Mouse (Mus musculus): ENCODE measurements at regions not wholly inside any gene's neighbourhood (a gene's known extent, or its start where the extent isn't known, plus 50 kb on each side); places are given as distances from the start of the nearest gene placed in this dataset.

DNA sequence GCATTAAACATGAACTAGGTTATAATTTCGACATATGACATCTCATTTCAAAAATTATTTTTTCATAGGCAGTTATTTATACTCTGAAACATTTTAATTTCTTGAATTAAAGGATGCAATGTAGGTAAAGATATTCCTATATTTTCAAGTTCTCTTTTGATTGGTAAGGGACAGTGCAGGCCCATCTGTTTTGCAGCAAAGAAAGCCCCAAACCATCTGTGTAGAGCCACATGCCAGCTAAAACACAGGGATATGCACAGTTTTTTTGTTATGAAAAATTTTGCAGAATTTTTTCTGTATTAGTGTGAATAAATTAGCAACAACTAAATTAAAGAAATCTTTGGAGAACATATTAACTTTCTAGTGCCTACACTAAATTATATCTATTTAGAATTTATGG lies 567.3 kb downstream of the Prkd1 start:
- Histone ChIP-seq H3K27ac (replicated peaks; ENCODE audit: low read depth, low read length) (no peak overlapping the region), H3K4me2 (replicated peaks; ENCODE audit: low read depth, low read length, severe bottlenecking) (no peak overlapping the region), H3K9me3 (ENCODE audit: control insufficient read depth, low read length) (no peaks in the 10 kb centered on the region), H3K4me1 (ENCODE audit: control insufficient read depth, insufficient read depth, low read length) (no peaks in the 10 kb centered on the region), H3K4me3 (replicated peaks; ENCODE audit: low read length) (no peak overlapping the region), H3K9ac (ENCODE audit: low read depth, low read length, severe bottlenecking) (no peak overlapping the region), H3K27me3 (ENCODE audit: control insufficient read depth, insufficient read depth, low read length) (no peaks in the 10 kb centered on the region), H3K36me3 (ENCODE audit: control insufficient read depth, insufficient read depth, low read length) (no peaks in the 10 kb centered on the region)
- WGBS = 71% methylated on average over 1 of the region's 1 CpGs
- ATAC-seq (ENCODE audit: low FRiP score, low read depth) (no peak), DNase-seq (ENCODE audit: low spot score) (no peak)
- no peak for TF ChIP-seq POLR2A (IDR thresholded peaks at IDR 0.05; ENCODE audit: borderline replicate concordance, extremely low read depth, insufficient read depth, insufficient read length)

DNA sequence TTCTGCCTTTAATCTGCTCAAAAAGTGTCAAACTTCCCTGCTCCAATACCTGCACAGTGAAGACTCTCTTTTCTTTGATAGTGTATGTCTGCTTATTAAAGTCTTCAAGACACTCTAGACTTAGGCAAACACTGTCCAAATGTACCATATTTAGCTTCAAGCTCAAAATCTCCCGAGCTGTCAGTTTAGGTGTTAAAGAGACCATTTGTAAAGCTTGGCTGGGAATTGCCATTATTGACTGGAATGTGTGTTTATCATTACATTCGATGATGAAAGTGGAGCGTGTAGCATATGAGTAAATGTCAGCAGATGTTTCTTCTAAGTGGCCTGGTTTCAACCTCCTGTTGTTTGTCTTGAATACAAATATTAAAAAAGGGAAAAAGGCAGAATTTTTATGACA lies 564.4 kb downstream of the Prkd1 start:
- Histone ChIP-seq H3K27ac (replicated peaks; ENCODE audit: low read depth, low read length) (no peak overlapping the region), H3K9ac (ENCODE audit: low read depth, low read length, severe bottlenecking) (no peak overlapping the region), H3K27me3 (ENCODE audit: control insufficient read depth, insufficient read depth, low read length) (no peaks in the 10 kb centered on the region), H3K9me3 (ENCODE audit: control insufficient read depth, low read length) (no peaks in the 10 kb centered on the region), H3K4me1 (ENCODE audit: control insufficient read depth, insufficient read depth, low read length) (no peaks in the 10 kb centered on the region), H3K36me3 (ENCODE audit: control insufficient read depth, insufficient read depth, low read length) (no peaks in the 10 kb centered on the region), H3K4me3 (replicated peaks; ENCODE audit: low read length) (no peak overlapping the region), H3K4me2 (replicated peaks; ENCODE audit: low read depth, low read length, severe bottlenecking) (no peak overlapping the region)
- 42% methylated on average over 3 of the region's 3 CpGs for WGBS
- TF ChIP-seq POLR2A (IDR thresholded peaks at IDR 0.05; ENCODE audit: borderline replicate concordance, extremely low read depth, insufficient read depth, insufficient read length) = no peak
- ATAC-seq (ENCODE audit: low FRiP score, low read depth) (no peak), DNase-seq (ENCODE audit: low spot score) (no peak)

- TF ChIP-seq POLR2A (IDR thresholded peaks at IDR 0.05; ENCODE audit: borderline replicate concordance, extremely low read depth, insufficient read depth, insufficient read length) = no peak
- 84% methylated on average over 9 of the region's 9 CpGs for WGBS
Measured at GRCm38 (mm10) chr12:50111246-50112044, 537.5 kb downstream of the Prkd1 start.

GRCm38 (mm10) chr12:50112081-50112491 lies 536.8 kb downstream of the Prkd1 start:
- ATAC-seq (ENCODE audit: low FRiP score, low read depth) = no peak
- H3K9ac ChIP-seq (ENCODE audit: low read depth, low read length, severe bottlenecking) = no peak overlapping the region
- no peaks in the 10 kb centered on the region for H3K36me3 ChIP-seq (ENCODE audit: control insufficient read depth, insufficient read depth, low read length)

More at GRCm38 (mm10) chr12:50111246-50112044, 537.5 kb downstream of the Prkd1 start:
- no peak overlapping the region for H3K27ac ChIP-seq (replicated peaks; ENCODE audit: low read depth, low read length)
- H3K9ac ChIP-seq (ENCODE audit: low read depth, low read length, severe bottlenecking) = no peak overlapping the region
- DNase-seq (ENCODE audit: low spot score) (no peak), ATAC-seq (ENCODE audit: low FRiP score, low read depth) (no peak)
- H3K9me3 ChIP-seq (ENCODE audit: control insufficient read depth, low read length) = no peaks in the 10 kb centered on the region
- no peak overlapping the region for H3K4me3 ChIP-seq (replicated peaks; ENCODE audit: low read length)
- H3K36me3 ChIP-seq (ENCODE audit: control insufficient read depth, insufficient read depth, low read length) = no peaks in the 10 kb centered on the region
- H3K27me3 ChIP-seq (ENCODE audit: control insufficient read depth, insufficient read depth, low read length) = no peaks in the 10 kb centered on the region
- no peaks in the 10 kb centered on the region for H3K4me1 ChIP-seq (ENCODE audit: control insufficient read depth, insufficient read depth, low read length)
- H3K4me2 ChIP-seq (replicated peaks; ENCODE audit: low read depth, low read length, severe bottlenecking) = no peak overlapping the region

DNA sequence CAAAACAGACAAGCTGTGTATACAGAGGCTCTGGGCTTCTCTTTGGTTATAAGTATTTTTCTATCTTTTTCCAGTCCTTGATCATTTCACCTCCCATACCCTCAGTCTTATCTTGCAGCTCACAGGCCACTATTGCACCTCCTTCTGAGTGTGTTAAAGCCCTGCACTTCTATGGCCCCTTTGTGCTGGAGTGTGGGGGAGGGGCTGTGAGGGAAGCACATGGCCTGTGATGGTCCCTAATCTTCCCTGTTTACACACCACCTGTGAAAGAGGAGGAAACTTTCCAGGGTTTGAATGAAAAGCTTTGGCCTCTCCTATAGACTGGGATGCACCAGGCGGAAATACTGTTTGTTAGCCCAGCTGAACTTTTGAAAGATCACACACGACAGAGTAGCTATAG lies 533.0 kb downstream of the Prkd1 start:
- no peak for DNase-seq (ENCODE audit: low spot score)
- no peak overlapping the region for H3K4me2 ChIP-seq (replicated peaks; ENCODE audit: low read depth, low read length, severe bottlenecking)
- no peak overlapping the region for H3K4me3 ChIP-seq (replicated peaks; ENCODE audit: low read length)
- 80% methylated on average over 2 of the region's 2 CpGs for WGBS
- TF ChIP-seq POLR2A (IDR thresholded peaks at IDR 0.05; ENCODE audit: borderline replicate concordance, extremely low read depth, insufficient read depth, insufficient read length) = no peak
- H3K9me3 ChIP-seq (ENCODE audit: control insufficient read depth, low read length) = no peaks in the 10 kb centered on the region
- no peak overlapping the region for H3K9ac ChIP-seq (ENCODE audit: low read depth, low read length, severe bottlenecking)
- no peaks in the 10 kb centered on the region for H3K27me3 ChIP-seq (ENCODE audit: control insufficient read depth, insufficient read depth, low read length)
- ATAC-seq (ENCODE audit: low FRiP score, low read depth) = no peak
- no peaks in the 10 kb centered on the region for H3K36me3 ChIP-seq (ENCODE audit: control insufficient read depth, insufficient read depth, low read length)
- no peaks in the 10 kb centered on the region for H3K4me1 ChIP-seq (ENCODE audit: control insufficient read depth, insufficient read depth, low read length)
- H3K27ac ChIP-seq (replicated peaks; ENCODE audit: low read depth, low read length) = no peak overlapping the region

More at GRCm38 (mm10) chr12:50112081-50112491, 536.8 kb downstream of the Prkd1 start:
- TF ChIP-seq POLR2A (IDR thresholded peaks at IDR 0.05; ENCODE audit: borderline replicate concordance, extremely low read depth, insufficient read depth, insufficient read length) = no peak
- Histone ChIP-seq H3K27me3 (ENCODE audit: control insufficient read depth, insufficient read depth, low read length) (no peaks in the 10 kb centered on the region), H3K9me3 (ENCODE audit: control insufficient read depth, low read length) (no peaks in the 10 kb centered on the region), H3K4me1 (ENCODE audit: control insufficient read depth, insufficient read depth, low read length) (no peaks in the 10 kb centered on the region), H3K4me2 (replicated peaks; ENCODE audit: low read depth, low read length, severe bottlenecking) (no peak overlapping the region), H3K4me3 (replicated peaks; ENCODE audit: low read length) (no peak overlapping the region), H3K27ac (replicated peaks; ENCODE audit: low read depth, low read length) (no peak overlapping the region)
- no peak for DNase-seq (ENCODE audit: low spot score)
- 67% methylated on average over 7 of the region's 7 CpGs for WGBS

Data from limb, embryonic 14.5 days (tissue).